ENCODE assay signal across 24 mouse cellular contexts in genomic region chr1:160785681-160786225, GRCm38 (mm10). TPM values are rescaled to one million over a fixed set of nuclear protein-coding genes. Genes with fewer than 3 reads are reported as not detected.
A peak's percentile ranks its signal among the peaks of the same experiment; 100 is the strongest.
DNase-seq lines count a peak whose midpoint lies in the region; ATAC-seq and TF ChIP-seq lines count a peak whose summit lies in the region.
"Had no signal": no experiment of that assay in that cellular context is flagged by ENCODE, and none has a peak within 500 bp of the region (broad histone marks: within the 10 kb centered on the region; RNA-seq: fewer than 3 reads in every experiment).

No protein-coding gene starts in this region.

- no peak for ATAC-seq in intestine, postnatal 0 days
- ATAC-seq in intestine, embryonic 16.5 days, result no peak
- no peak for ATAC-seq in lung, postnatal 0 days
- no peak for ATAC-seq in hindbrain, embryonic 12.5 days (ENCODE audit: low FRiP score)
- ATAC-seq: forebrain, embryonic 15.5 days; intestine, embryonic 15.5 days; midbrain, embryonic 13.5 days had no signal

- TF ChIP-seq EP300 in lung, postnatal 0 days (IDR thresholded peaks at IDR 0.05), result no peak
- TF ChIP-seq EP300 in heart, adult 2 months (IDR thresholded peaks at IDR 0.05; ENCODE audit: insufficient read depth, low read depth, low read length), result no peak

- no peak for TF ChIP-seq CTCF in intestine, postnatal 0 days (IDR thresholded peaks at IDR 0.05; ENCODE audit: low read depth)
- TF ChIP-seq CTCF in lung, postnatal 0 days (IDR thresholded peaks at IDR 0.05), result no peak
- TF ChIP-seq CTCF in heart, adult 2 months (IDR thresholded peaks at IDR 0.05), result no peak

- intact Hi-C loops in heart, adult 2 months (cut with DNase I), result no loop called here

- no peak overlapping the region for H3K27ac ChIP-seq in intestine, postnatal 0 days (ENCODE audit: low read depth, low read length)
- no peak overlapping the region for H3K27ac ChIP-seq in intestine, embryonic 16.5 days (ENCODE audit: low read length)
- H3K27ac ChIP-seq in lung, postnatal 0 days (ENCODE audit: low read length), result no peak overlapping the region
- no peak overlapping the region for H3K27ac ChIP-seq in heart, adult 2 months
- H3K27ac ChIP-seq in hindbrain, embryonic 12.5 days, result no peak overlapping the region
- H3K27ac ChIP-seq: embryonic facial prominence, embryonic 13.5 days; forebrain, embryonic 10.5 days; forebrain, embryonic 15.5 days; hindbrain, embryonic 15.5 days; intestine, embryonic 15.5 days; limb, embryonic 12.5 days; macrophage; midbrain, embryonic 13.5 days had no signal

- peak; percentile 41 for DNase-seq in kidney, postnatal 14 days
- no peak for DNase-seq in kidney, adult 18-20 months
- peak; percentile 11 for DNase-seq in lung, postnatal 0 days (ENCODE audit: low spot score)
- no peak for DNase-seq in lung, postnatal 25 days (ENCODE audit: low spot score)
- DNase-seq in heart, adult 2 months, result no peak
- DNase-seq: adrenal gland, postnatal 14 days; cerebellum, adult 11 months; cerebellum, adult 9-10 months; gastrocnemius, postnatal 25 days; heart, adult 11 months; heart, postnatal 4 days; thymus, postnatal 4 days had no signal

- H3K4me3 ChIP-seq in intestine, postnatal 0 days (ENCODE audit: low read depth, low read length), result no peak overlapping the region
- no peak overlapping the region for H3K4me3 ChIP-seq in intestine, embryonic 16.5 days (ENCODE audit: low read length)
- no peak overlapping the region for H3K4me3 ChIP-seq in lung, postnatal 0 days (ENCODE audit: low read depth, low read length)
- H3K4me3 ChIP-seq in heart, adult 2 months, result no peak overlapping the region
- H3K4me3 ChIP-seq in hindbrain, embryonic 12.5 days, result no peak overlapping the region
- H3K4me3 ChIP-seq: embryonic facial prominence, embryonic 13.5 days; forebrain, embryonic 10.5 days; forebrain, embryonic 15.5 days; heart, embryonic 12.5 days; hindbrain, embryonic 15.5 days; intestine, embryonic 15.5 days; limb, embryonic 12.5 days; midbrain, embryonic 13.5 days had no signal

- no peaks in the 10 kb centered on the region for H3K27me3 ChIP-seq in intestine, postnatal 0 days (replicated peaks; ENCODE audit: control insufficient read depth, insufficient read depth, low read length)
- no peaks in the 10 kb centered on the region for H3K27me3 ChIP-seq in intestine, embryonic 16.5 days (replicated peaks; ENCODE audit: control insufficient read depth, insufficient read depth, low read length)
- H3K27me3 ChIP-seq in lung, postnatal 0 days (replicated peaks; ENCODE audit: insufficient read depth, low read length), result no peaks in the 10 kb centered on the region
- no peaks in the 10 kb centered on the region for H3K27me3 ChIP-seq in heart, adult 2 months (ENCODE audit: control insufficient read depth, insufficient read depth, low read length)
- H3K27me3 ChIP-seq in hindbrain, embryonic 12.5 days, result no peaks in the 10 kb centered on the region
- H3K27me3 ChIP-seq: embryonic facial prominence, embryonic 13.5 days; forebrain, embryonic 15.5 days; heart, embryonic 12.5 days; hindbrain, embryonic 15.5 days; intestine, embryonic 15.5 days; limb, embryonic 12.5 days; midbrain, embryonic 13.5 days had no signal

- no peaks in the 10 kb centered on the region for H3K9me3 ChIP-seq in intestine, postnatal 0 days (ENCODE audit: control insufficient read depth)
- no peaks in the 10 kb centered on the region for H3K9me3 ChIP-seq in intestine, embryonic 16.5 days (ENCODE audit: control insufficient read depth, low read length)
- no peaks in the 10 kb centered on the region for H3K9me3 ChIP-seq in lung, postnatal 0 days (ENCODE audit: low read length)
- H3K9me3 ChIP-seq in hindbrain, embryonic 12.5 days (replicated peaks), result no peaks in the 10 kb centered on the region
- H3K9me3 ChIP-seq: embryonic facial prominence, embryonic 13.5 days; forebrain, embryonic 10.5 days; forebrain, embryonic 15.5 days; heart, embryonic 12.5 days; hindbrain, embryonic 15.5 days; intestine, embryonic 15.5 days; limb, embryonic 12.5 days; midbrain, embryonic 13.5 days had no signal

- H3K36me3 ChIP-seq in intestine, postnatal 0 days (ENCODE audit: control insufficient read depth, insufficient read depth), result no peaks in the 10 kb centered on the region
- no peaks in the 10 kb centered on the region for H3K36me3 ChIP-seq in intestine, embryonic 16.5 days (ENCODE audit: control insufficient read depth, insufficient read depth, low read length)
- no peaks in the 10 kb centered on the region for H3K36me3 ChIP-seq in lung, postnatal 0 days (ENCODE audit: insufficient read depth, low read length)
- H3K36me3 ChIP-seq in heart, adult 2 months (ENCODE audit: control insufficient read depth, insufficient read depth, low read length), result peaks cover 7% of the 10 kb centered on the region; the same call in 1 of the 2 replicates
- no peaks in the 10 kb centered on the region for H3K36me3 ChIP-seq in hindbrain, embryonic 12.5 days
- H3K36me3 ChIP-seq: embryonic facial prominence, embryonic 13.5 days; forebrain, embryonic 10.5 days; forebrain, embryonic 15.5 days; heart, embryonic 12.5 days; hindbrain, embryonic 15.5 days; intestine, embryonic 15.5 days; limb, embryonic 12.5 days; midbrain, embryonic 13.5 days had no signal

- no peak overlapping the region for H3K9ac ChIP-seq in intestine, postnatal 0 days (ENCODE audit: low read depth, low read length)
- no peak overlapping the region for H3K9ac ChIP-seq in intestine, embryonic 16.5 days (ENCODE audit: low read depth, low read length)
- H3K9ac ChIP-seq in lung, postnatal 0 days (replicated peaks; ENCODE audit: low read depth), result no peak overlapping the region
- no peak overlapping the region for H3K9ac ChIP-seq in heart, adult 2 months (ENCODE audit: low read depth, low read length)
- H3K9ac ChIP-seq in hindbrain, embryonic 12.5 days, result no peak overlapping the region
- H3K9ac ChIP-seq: embryonic facial prominence, embryonic 13.5 days; forebrain, embryonic 15.5 days; heart, embryonic 12.5 days; hindbrain, embryonic 15.5 days; intestine, embryonic 15.5 days; limb, embryonic 12.5 days; midbrain, embryonic 13.5 days had no signal

- peaks cover 9% of the 10 kb centered on the region; the same call in 1 of the 2 replicates for H3K4me1 ChIP-seq in intestine, postnatal 0 days (replicated peaks; ENCODE audit: control insufficient read depth, insufficient read depth, low read length)
- peaks cover 4% of the 10 kb centered on the region; the same call in 1 of the 2 replicates for H3K4me1 ChIP-seq in intestine, embryonic 16.5 days (ENCODE audit: control insufficient read depth, insufficient read depth, low read length)
- H3K4me1 ChIP-seq in lung, postnatal 0 days (ENCODE audit: insufficient read depth, low read depth, low read length), result peaks cover 4% of the 10 kb centered on the region; the same call in 1 of the 2 replicates
- H3K4me1 ChIP-seq in heart, adult 2 months (ENCODE audit: control insufficient read depth, insufficient read depth, low read length), result peaks cover 2% of the 10 kb centered on the region
- no peaks in the 10 kb centered on the region for H3K4me1 ChIP-seq in hindbrain, embryonic 12.5 days
- H3K4me1 ChIP-seq: embryonic facial prominence, embryonic 13.5 days; forebrain, embryonic 10.5 days; forebrain, embryonic 15.5 days; hindbrain, embryonic 15.5 days; intestine, embryonic 15.5 days; limb, embryonic 12.5 days; midbrain, embryonic 13.5 days had no signal

- H3K79me2 ChIP-seq in heart, adult 2 months (replicated peaks; ENCODE audit: control insufficient read depth, insufficient read depth, low read length), result peaks cover 3% of the 10 kb centered on the region

- TF ChIP-seq POLR2A in heart, adult 2 months (IDR thresholded peaks at IDR 0.05; ENCODE audit: insufficient read depth, low read depth, low read length), result no peak

- 0 out of 2 replicates have a peak overlapping the region, but pooled peaks have one; percentile 9 for H3K4me2 ChIP-seq in intestine, postnatal 0 days (replicated peaks; ENCODE audit: low read depth)
- H3K4me2 ChIP-seq in intestine, embryonic 16.5 days (ENCODE audit: low read depth, low read length), result no peak overlapping the region
- H3K4me2 ChIP-seq in lung, postnatal 0 days (replicated peaks; ENCODE audit: low read depth, low read length), result no peak overlapping the region
- H3K4me2 ChIP-seq in hindbrain, embryonic 12.5 days (replicated peaks), result no peak overlapping the region
- H3K4me2 ChIP-seq: embryonic facial prominence, embryonic 13.5 days; forebrain, embryonic 15.5 days; heart, embryonic 12.5 days; hindbrain, embryonic 15.5 days; intestine, embryonic 15.5 days; limb, embryonic 12.5 days; midbrain, embryonic 13.5 days had no signal

- 58% methylated on average over 4 of the region's 4 CpGs for WGBS in intestine, postnatal 0 days
- WGBS in intestine, embryonic 16.5 days, result 66% methylated on average over 4 of the region's 4 CpGs
- 60% methylated on average over 4 of the region's 4 CpGs for WGBS in lung, postnatal 0 days
- WGBS in heart, adult 2 months, result 76% methylated on average over 4 of the region's 4 CpGs
- WGBS in hindbrain, embryonic 12.5 days, result 79% methylated on average over 4 of the region's 4 CpGs

RNA-seq across cellular contexts. Expression of gene Rabgap1l, which starts 7.3 kb away (rescaled TPM):
- 23.2 and 25.6 TPM in 2 replicates for polyA plus RNA-seq in intestine, postnatal 0 days (2015; fragmentation: Nextera tagmentation; extraction: Ambion mirVana)
- 16.7 and 18.5 TPM in 2 replicates for polyA plus RNA-seq in intestine, embryonic 16.5 days (2015; fragmentation: Nextera tagmentation; extraction: Ambion mirVana)
- 31.4 and 42.0 TPM in 2 replicates for polyA plus RNA-seq in lung, postnatal 0 days (2015; fragmentation: Nextera tagmentation; extraction: Ambion mirVana)
- total RNA-seq in heart, adult 2 months (2021), result 10 to 100 TPM; 67.6 to 68.4 TPM
- 19.0 and 51.5 TPM in 2 replicates for polyA plus RNA-seq in heart, adult 2 months (2012; rRNA removed)
- 20.5 and 21.3 TPM in 2 replicates for polyA plus RNA-seq in hindbrain, embryonic 12.5 days (2016; fragmentation: Nextera tagmentation; extraction: Ambion mirVana)

Comparison
In these comparisons a context has a peak if more than half of its experiments do, and no peak if none do; other contexts are left out.
1. DNase-seq: peak in kidney, postnatal 14 days (single experiment) and lung, postnatal 0 days (single experiment); none in kidney, adult 18-20 months (single experiment), lung, postnatal 25 days (single experiment) and heart, adult 2 months (0 of 2).